In the genomic region with DNA sequence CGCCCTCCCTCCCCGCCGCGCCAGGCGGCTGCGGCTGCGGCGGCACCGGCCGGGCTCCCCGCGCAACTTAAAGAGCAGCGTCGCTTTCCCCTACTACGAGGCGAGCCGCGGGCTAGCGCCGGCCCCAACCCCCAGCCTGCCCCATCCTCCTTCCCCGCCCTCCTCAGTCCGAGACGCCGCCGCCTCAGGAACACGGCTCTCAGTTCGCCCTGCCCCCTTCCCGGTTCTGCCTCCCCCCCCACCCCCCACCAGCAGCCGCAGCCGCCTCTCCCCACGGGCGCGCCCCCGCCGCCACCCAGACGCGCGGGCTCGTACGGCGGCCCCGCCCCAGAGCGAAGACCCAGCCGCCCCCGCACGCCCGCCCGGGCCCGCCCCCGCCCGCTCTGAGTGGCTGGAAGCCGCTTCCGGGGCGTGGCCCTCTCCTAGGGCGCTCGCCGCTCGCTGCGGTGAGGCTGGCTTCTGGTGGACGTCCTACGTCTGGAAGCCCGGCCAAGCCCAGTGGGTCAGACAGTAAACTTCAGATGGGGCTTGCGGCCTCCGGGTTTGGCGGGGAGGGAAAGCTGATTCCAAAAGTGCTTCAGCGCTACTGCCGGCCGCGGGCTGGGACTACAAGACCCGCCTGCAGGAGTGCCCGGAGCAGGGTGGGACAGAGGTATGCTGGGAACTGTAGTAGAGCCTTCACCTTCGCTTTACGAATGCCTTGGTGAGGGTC, we compare ENCODE assay signal across 8 mouse cellular contexts. TPM values are rescaled to one million over a fixed set of nuclear protein-coding genes. Genes with fewer than 3 reads are reported as not detected.
DNase-seq lines count a peak whose midpoint lies in the region; ATAC-seq lines count a peak whose summit lies in the region.

A gene (minus strand): TSS at position 92 of the 712 bp plus-strand sequence.

- H3K9me3 ChIP-seq in intestine, embryonic 14.5 days (ENCODE audit: control insufficient read depth, low read length) = no peaks in the 10 kb centered on the region

- peaks cover 9% of the 10 kb centered on the region for H3K4me1 ChIP-seq in intestine, embryonic 14.5 days (replicated peaks; ENCODE audit: control insufficient read depth, insufficient read depth, low read length)

- no peaks in the 10 kb centered on the region for H3K27me3 ChIP-seq in intestine, embryonic 14.5 days (replicated peaks; ENCODE audit: control insufficient read depth, insufficient read depth, low read length)

- peak within 1 kb of the TSS; percentile 98 for H3K27ac ChIP-seq in intestine, embryonic 14.5 days (ENCODE audit: low read depth)

- under 1% methylated on average over 62 of the region's 73 CpGs for WGBS in intestine, embryonic 14.5 days

- peak within 1 kb of the TSS; percentile 62 for H3K4me2 ChIP-seq in intestine, embryonic 14.5 days (ENCODE audit: low read length)

- ATAC-seq in intestine, embryonic 14.5 days (replicated peaks; ENCODE audit: low FRiP score, low TSS enrichment, low read depth) = peak; percentile 95

- H3K4me3 ChIP-seq in intestine, embryonic 14.5 days (ENCODE audit: low read depth, low read length) = peak within 1 kb of the TSS; percentile 98

- DNase-seq in adrenal gland, adult (ENCODE audit: inconsistent age in 2 of 2, low spot score in 1 of 2) = peak; percentile 98 to 99
- DNase-seq in embryo, embryonic 10.5 days (ENCODE audit: low spot score) = peak; percentile 98
- DNase-seq in gastrocnemius, postnatal 25 days = peak; percentile 99
- DNase-seq in intestine, embryonic 14.5 days (ENCODE audit: low spot score) = peak; percentile 91
- peak; percentile 94 to 96 for DNase-seq in left cerebral cortex, postnatal 14 days (ENCODE audit: low spot score in 2 of 2)
- peak; percentile 96 for DNase-seq in mesoderm, embryonic 11.5 days (ENCODE audit: low read depth, low spot score)
- DNase-seq in right cerebral cortex, postnatal 36 days (ENCODE audit: low spot score in 2 of 2) = peak; percentile 92 to 94
- DNase-seq in yolk sac, embryonic 10.5 days (ENCODE audit: low spot score) = peak; percentile 96

- intact Hi-C loops in left cerebral cortex, postnatal 14 days (cut with DNase I) = loop anchor here (5.0 to 10.0 kb wide), 3 partner anchors 34 to 199 kb away; no protein-coding TSS in a partner anchor

- H3K36me3 ChIP-seq in intestine, embryonic 14.5 days (ENCODE audit: control insufficient read depth, insufficient read depth, low read length) = no peaks in the 10 kb centered on the region

- peak within 1 kb of the TSS; percentile 95 for H3K9ac ChIP-seq in intestine, embryonic 14.5 days (ENCODE audit: low read length)

RNA-seq across cellular contexts. Expression of the gene that starts here (rescaled TPM):
- total RNA-seq in gastrocnemius, postnatal 25 days (2021) = 10 to 100 TPM; 13.8 to 18.0 TPM
- polyA plus RNA-seq in intestine, embryonic 14.5 days (2014; fragmentation: Nextera tagmentation; extraction: Ambion mirVana) = 22.1 and 24.7 TPM in 2 replicates
- total RNA-seq in left cerebral cortex, postnatal 14 days (2021) = 10 to 100 TPM; 33.5 to 35.2 TPM

Comparison
In these comparisons a context has a peak if more than half of its experiments do, and no peak if none do; other contexts are left out.
1. Peak in every context shown above with its lines: DNase-seq, ATAC-seq, H3K4me3 ChIP-seq and H3K27ac ChIP-seq.